Mouse (Mus musculus): ENCODE results near the gene Rcl1. TPM values are rescaled to one million over a fixed set of nuclear protein-coding genes. Genes with fewer than 3 reads are reported as not detected.

Rcl1 gene
- total RNA-seq, 2 experiments from 2014 or later: 11.6 to 12.6 TPM

GRCm38 (mm10) chr19:29106261-29106660 lies 5.1 kb downstream of the Rcl1 start:
- no peak for DNase-seq (ENCODE audit: low spot score in 2 of 2)

- no peak for DNase-seq (ENCODE audit: low spot score in 2 of 2)
Observed at GRCm38 (mm10) chr19:29112662-29113061, 11.5 kb downstream of the Rcl1 start.

- no peak for DNase-seq (ENCODE audit: low spot score in 2 of 2)
Observed at GRCm38 (mm10) chr19:29113746-29114649, 12.8 kb downstream of the Rcl1 start.

- no peak for DNase-seq (ENCODE audit: low spot score in 2 of 2)
Observed at GRCm38 (mm10) chr19:29116796-29117195, 15.6 kb downstream of the Rcl1 start.

GRCm38 (mm10) chr19:29118196-29118595 lies 17.0 kb downstream of the Rcl1 start:
- no peak for DNase-seq (ENCODE audit: low spot score in 2 of 2)

GRCm38 (mm10) chr19:29120311-29120710 lies 19.1 kb downstream of the Rcl1 start:
- no peak for DNase-seq (ENCODE audit: low spot score in 2 of 2)

- DNase-seq (ENCODE audit: low spot score in 2 of 2): no peak
Observed at GRCm38 (mm10) chr19:29121394-29121793, 20.2 kb downstream of the Rcl1 start.

- no peak for DNase-seq (ENCODE audit: low spot score in 2 of 2)
Observed at GRCm38 (mm10) chr19:29124886-29125585, 23.9 kb downstream of the Rcl1 start.

GRCm38 (mm10) chr19:29126347-29127015 lies 25.3 kb downstream of the Rcl1 start:
- no peak for DNase-seq (ENCODE audit: low spot score in 2 of 2)

GRCm38 (mm10) chr19:29127331-29127730 lies 26.2 kb downstream of the Rcl1 start:
- DNase-seq (ENCODE audit: low spot score in 2 of 2): no peak

GRCm38 (mm10) chr19:29128217-29128616 lies 27.0 kb downstream of the Rcl1 start:
- DNase-seq (ENCODE audit: low spot score in 2 of 2): no peak

- no peak for DNase-seq (ENCODE audit: low spot score in 2 of 2)
Observed at GRCm38 (mm10) chr19:29129551-29129950, 28.4 kb downstream of the Rcl1 start.

- no peak for DNase-seq (ENCODE audit: low spot score in 2 of 2)
Observed at GRCm38 (mm10) chr19:29131171-29131570, 30.0 kb downstream of the Rcl1 start.

- no peak for DNase-seq (ENCODE audit: low spot score in 2 of 2)
Observed at GRCm38 (mm10) chr19:29134293-29134692, 33.1 kb downstream of the Rcl1 start.

- no peak for DNase-seq (ENCODE audit: low spot score in 2 of 2)
Observed at GRCm38 (mm10) chr19:29135172-29135736, 34.1 kb downstream of the Rcl1 start.

- no peak for DNase-seq (ENCODE audit: low spot score in 2 of 2)
Observed at GRCm38 (mm10) chr19:29138546-29139270, 37.5 kb downstream of the Rcl1 start.

- DNase-seq (ENCODE audit: low spot score in 2 of 2): no peak
Observed at GRCm38 (mm10) chr19:29139699-29140456, 38.7 kb downstream of the Rcl1 start.

GRCm38 (mm10) chr19:29140933-29141332 lies 39.8 kb downstream of the Rcl1 start:
- DNase-seq (ENCODE audit: low spot score in 2 of 2): no peak

- DNase-seq (ENCODE audit: low spot score in 2 of 2): no peak
Observed at GRCm38 (mm10) chr19:29142307-29142706, 41.1 kb downstream of the Rcl1 start.

GRCm38 (mm10) chr19:29145421-29145820 lies 44.2 kb downstream of the Rcl1 start:
- DNase-seq (ENCODE audit: low spot score in 2 of 2): no peak
